9 mouse cellular contexts compared by ENCODE assay signal in genomic region chr5:108034194-108034593, GRCm38 (mm10). TPM values are rescaled to one million over a fixed set of nuclear protein-coding genes. Genes with fewer than 3 reads are reported as not detected.
DNase-seq lines count a peak whose midpoint lies in the region; ATAC-seq and TF ChIP-seq lines count a peak whose summit lies in the region.
"Had no signal": no experiment of that assay in that cellular context is flagged by ENCODE, and none has a peak within 500 bp of the region (broad histone marks: within the 10 kb centered on the region; RNA-seq: fewer than 3 reads in every experiment).

No protein-coding gene starts in this region.

- no peak overlapping the region for H3K4me2 ChIP-seq in heart, postnatal 0 days (ENCODE audit: low read depth, low read length)
- H3K4me2 ChIP-seq: neural tube, embryonic 13.5 days had no signal

- no peaks in the 10 kb centered on the region for H3K36me3 ChIP-seq in heart, postnatal 0 days (replicated peaks; ENCODE audit: control insufficient read depth, insufficient read depth, low read length)
- no peaks in the 10 kb centered on the region for H3K36me3 ChIP-seq in heart, embryonic 10.5 days
- H3K36me3 ChIP-seq: neural tube, embryonic 13.5 days had no signal

- 33% methylated on average over 3 of the region's 4 CpGs for WGBS in heart, postnatal 0 days
- 31% methylated on average over 4 of the region's 4 CpGs for whole genome bisulfite sequencing in heart, embryonic 10.5 days

- no peak overlapping the region for H3K9ac ChIP-seq in heart, postnatal 0 days (replicated peaks; ENCODE audit: low read depth, low read length)
- H3K9ac ChIP-seq: neural tube, embryonic 13.5 days had no signal

- H3K27me3 ChIP-seq in heart, postnatal 0 days (ENCODE audit: control insufficient read depth, insufficient read depth, low read length): no peaks in the 10 kb centered on the region
- H3K27me3 ChIP-seq in heart, embryonic 10.5 days (ENCODE audit: insufficient read depth, poor library complexity, severe bottlenecking): no peaks in the 10 kb centered on the region
- H3K27me3 ChIP-seq: neural tube, embryonic 13.5 days had no signal

- peak; percentile 69 for TF ChIP-seq CTCF in heart, postnatal 0 days (IDR thresholded peaks at IDR 0.05; ENCODE audit: low read depth)

- no peaks in the 10 kb centered on the region for H3K9me3 ChIP-seq in heart, postnatal 0 days (replicated peaks; ENCODE audit: control insufficient read depth, low read length)
- no peaks in the 10 kb centered on the region for H3K9me3 ChIP-seq in heart, embryonic 10.5 days
- H3K9me3 ChIP-seq: neural tube, embryonic 13.5 days had no signal

- ATAC-seq in heart, postnatal 0 days (ENCODE audit: insufficient read depth, low read depth): no peak
- ATAC-seq in megakaryocyte progenitor cell, adult 5-6 weeks (replicated peaks; ENCODE audit: poor library complexity): 0 out of 2 replicates have a peak, but pooled peaks have one; percentile 41

- peak; percentile 68 for DNase-seq in heart, postnatal 0 days (ENCODE audit: low spot score)
- no peak for DNase-seq in heart, embryonic 10.5 days (ENCODE audit: low spot score)
- DNase-seq in 3134 (ENCODE audit: extremely low read depth, insufficient read length, low spot score): peak; percentile 19
- DNase-seq in ES-CJ7 (ENCODE audit: low read depth, low spot score): peak; percentile 79
- DNase-seq in embryo, embryonic 10 days (ENCODE audit: low spot score): peak; percentile 63
- no peak for DNase-seq in urinary bladder, postnatal 14 days (ENCODE audit: low spot score)
- DNase-seq in right cerebral cortex, postnatal 10 days (ENCODE audit: low spot score in 2 of 2): no peak

- no peak overlapping the region for H3K27ac ChIP-seq in heart, postnatal 0 days (ENCODE audit: low read depth)
- no peak overlapping the region for H3K27ac ChIP-seq in heart, embryonic 10.5 days
- H3K27ac ChIP-seq: neural tube, embryonic 13.5 days had no signal

- no peak overlapping the region for H3K4me3 ChIP-seq in heart, postnatal 0 days (ENCODE audit: low read depth, low read length)
- H3K4me3 ChIP-seq in heart, embryonic 10.5 days: no peak overlapping the region
- H3K4me3 ChIP-seq: neural tube, embryonic 13.5 days had no signal

- no peaks in the 10 kb centered on the region for H3K4me1 ChIP-seq in heart, postnatal 0 days (ENCODE audit: control insufficient read depth, insufficient read depth)
- no peaks in the 10 kb centered on the region for H3K4me1 ChIP-seq in heart, embryonic 10.5 days
- H3K4me1 ChIP-seq: neural tube, embryonic 13.5 days had no signal

- TF ChIP-seq EP300 in heart, postnatal 0 days (IDR thresholded peaks at IDR 0.05; ENCODE audit: low read depth): no peak

RNA-seq across cellular contexts. Expression of gene Mtf2, which starts 31.3 kb away (rescaled TPM):
- 20.2 and 33.3 TPM in 2 replicates for total RNA-seq in heart, postnatal 0 days (2014; rRNA removed; ENCODE audit: low replicate concordance)
- 34.4 and 38.1 TPM in 2 replicates for polyA plus RNA-seq in heart, postnatal 0 days (2015; fragmentation: Nextera tagmentation; extraction: Ambion mirVana)
- polyA plus RNA-seq in heart, embryonic 10.5 days (2016; fragmentation: Nextera tagmentation; extraction: Ambion mirVana): 99.8 and 115 TPM in 2 replicates
- 101 and 125 TPM in 2 replicates for total RNA-seq in megakaryocyte progenitor cell, adult 5-6 weeks (2015)
- 102 and 137 TPM in 2 replicates for total RNA-seq in megakaryocyte progenitor cell, adult 5-6 weeks (2017)

RNA-seq across cellular contexts. Expression of gene Fam69a, which starts 47.3 kb away (rescaled TPM):
- total RNA-seq in heart, postnatal 0 days (2014; rRNA removed; ENCODE audit: low replicate concordance): 1.9 and 5.7 TPM in 2 replicates
- polyA plus RNA-seq in heart, postnatal 0 days (2015; fragmentation: Nextera tagmentation; extraction: Ambion mirVana): 18.6 and 19.2 TPM in 2 replicates
- 18.6 and 20.0 TPM in 2 replicates for polyA plus RNA-seq in heart, embryonic 10.5 days (2016; fragmentation: Nextera tagmentation; extraction: Ambion mirVana)
- total RNA-seq in megakaryocyte progenitor cell, adult 5-6 weeks (2015): 43.3 and 48.4 TPM in 2 replicates
- 16.2 and 27.8 TPM in 2 replicates for total RNA-seq in megakaryocyte progenitor cell, adult 5-6 weeks (2017)

Comparison
In these comparisons a context has a peak if more than half of its experiments do, and no peak if none do; other contexts are left out.
1. DNase-seq: peak in heart, postnatal 0 days (single experiment), 3134 (single experiment), ES-CJ7 (single experiment) and embryo, embryonic 10 days (single experiment); none in heart, embryonic 10.5 days (single experiment), urinary bladder, postnatal 14 days (single experiment) and right cerebral cortex, postnatal 10 days (0 of 2).